14 mouse cellular contexts compared by ENCODE assay signal in the genomic region with DNA sequence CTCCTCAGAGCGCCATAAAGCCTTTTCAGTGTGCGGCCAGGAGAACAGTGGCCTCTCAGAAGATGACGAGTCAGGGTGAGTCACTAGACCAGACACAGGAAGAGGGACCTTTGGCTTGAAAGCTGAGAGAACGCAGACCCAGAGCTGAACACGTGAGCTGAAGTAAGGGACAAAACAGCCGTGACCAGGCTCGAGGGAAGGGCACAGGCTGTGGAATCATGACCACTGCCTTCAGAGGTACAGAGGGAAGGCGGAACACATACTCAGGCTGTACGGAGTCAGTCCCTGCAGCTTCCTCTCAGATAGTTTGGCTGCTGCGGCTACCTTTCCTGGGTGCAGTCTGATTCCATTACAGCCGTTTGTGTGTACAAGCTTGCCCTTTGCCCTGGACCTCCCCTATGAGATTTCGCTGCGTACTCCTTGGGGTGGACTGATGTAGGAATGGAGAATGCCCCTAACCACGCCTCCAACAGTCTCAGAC. TPM values are rescaled to one million over a fixed set of nuclear protein-coding genes. Genes with fewer than 3 reads are reported as not detected.
DNase-seq lines count a peak whose midpoint lies in the region; ATAC-seq lines count a peak whose summit lies in the region.
"Had no signal": no experiment of that assay in that cellular context is flagged by ENCODE, and none has a peak within 500 bp of the region (broad histone marks: within the 10 kb centered on the region; RNA-seq: fewer than 3 reads in every experiment).

No protein-coding gene starts in this region.

- WGBS in heart, embryonic 10.5 days = 56% methylated on average over 14 of the region's 14 CpGs

- H3K36me3 ChIP-seq in heart, embryonic 10.5 days = no peaks in the 10 kb centered on the region
- H3K36me3 ChIP-seq: embryonic facial prominence, embryonic 12.5 days; midbrain, embryonic 13.5 days had no signal

- intact Hi-C loops in heart, postnatal 36 days (cut with DNase I) = no loop called here

- no peak for DNase-seq in heart, embryonic 10.5 days (ENCODE audit: low spot score)
- no peak for DNase-seq in heart, postnatal 36 days
- peak; percentile 92 for DNase-seq in 416B (ENCODE audit: low read depth)
- no peak for DNase-seq in c-Kit-positive CD71-positive TER-119-positive erythroid progenitor cells, embryonic 14.5 days (ENCODE audit: low spot score)
- no peak for DNase-seq in layer of hippocampus, adult 9-11 months
- no peak for DNase-seq in spleen, postnatal 36 days (ENCODE audit: low spot score in 2 of 2)
- DNase-seq: cerebellum, adult 18-20 months; forebrain, postnatal 0 days; lung, embryonic 14.5 days had no signal

- peak overlapping the region; percentile 42 for H3K27ac ChIP-seq in heart, embryonic 10.5 days
- H3K27ac ChIP-seq: embryonic facial prominence, embryonic 12.5 days; hindbrain, embryonic 14.5 days; midbrain, embryonic 13.5 days had no signal

- no peak overlapping the region for H3K4me3 ChIP-seq in heart, embryonic 10.5 days
- H3K4me3 ChIP-seq: embryonic facial prominence, embryonic 12.5 days; midbrain, embryonic 13.5 days had no signal

- H3K9me3 ChIP-seq in heart, embryonic 10.5 days = no peaks in the 10 kb centered on the region; the same call in 1 of the 2 replicates
- H3K9me3 ChIP-seq: embryonic facial prominence, embryonic 12.5 days; midbrain, embryonic 13.5 days had no signal

- H3K4me1 ChIP-seq in heart, embryonic 10.5 days = peaks cover 38% of the 10 kb centered on the region
- H3K4me1 ChIP-seq: embryonic facial prominence, embryonic 12.5 days had no signal

- H3K27me3 ChIP-seq in heart, embryonic 10.5 days (ENCODE audit: insufficient read depth, poor library complexity, severe bottlenecking) = no peaks in the 10 kb centered on the region
- H3K27me3 ChIP-seq: embryonic facial prominence, embryonic 12.5 days; midbrain, embryonic 13.5 days had no signal

- ATAC-seq in granulocyte monocyte progenitor cell, adult 5-6 weeks (replicated peaks; ENCODE audit: poor library complexity, severe bottlenecking) = peak; percentile 12; the same call in 1 of the 2 replicates
- peak; percentile 36; the same call in 1 of the 2 replicates for ATAC-seq in megakaryocyte, adult 5-6 weeks (ENCODE audit: poor library complexity, severe bottlenecking)
- ATAC-seq: forebrain, postnatal 0 days; midbrain, embryonic 13.5 days had no signal

RNA-seq across cellular contexts. Expression of a gene that starts 8.7 kb away (rescaled TPM):
- 318 and 361 TPM in 2 replicates for polyA plus RNA-seq in heart, embryonic 10.5 days (2016; fragmentation: Nextera tagmentation; extraction: Ambion mirVana)
- total RNA-seq in heart, postnatal 36 days (2021) = 10 to 100 TPM; 29.8 to 38.9 TPM
- 276 and 290 TPM in 2 replicates for total RNA-seq in granulocyte monocyte progenitor cell, adult 5-6 weeks (2014; fragmentation: Nextera tagmentation)
- 139 and 228 TPM in 2 replicates for total RNA-seq in granulocyte monocyte progenitor cell, adult 5-6 weeks (2017)
- total RNA-seq in megakaryocyte, adult 5-6 weeks (2015) = 272 and 308 TPM in 2 replicates
- total RNA-seq in megakaryocyte, adult 5-6 weeks (2017) = 132 and 149 TPM in 2 replicates

RNA-seq across cellular contexts. Expression of a gene that starts 17.6 kb away (rescaled TPM):
- 47.6 TPM in 2 replicates for polyA plus RNA-seq in heart, embryonic 10.5 days (2016; fragmentation: Nextera tagmentation; extraction: Ambion mirVana)
- 1 to 10 TPM; 2.4 to 2.5 TPM for total RNA-seq in heart, postnatal 36 days (2021)
- 76.0 and 153 TPM in 2 replicates for total RNA-seq in granulocyte monocyte progenitor cell, adult 5-6 weeks (2014; fragmentation: Nextera tagmentation)
- 38.6 and 38.8 TPM in 2 replicates for total RNA-seq in granulocyte monocyte progenitor cell, adult 5-6 weeks (2017)
- total RNA-seq in megakaryocyte, adult 5-6 weeks (2015) = 41.7 and 41.9 TPM in 2 replicates
- 28.4 and 34.1 TPM in 2 replicates for total RNA-seq in megakaryocyte, adult 5-6 weeks (2017)

RNA-seq across cellular contexts. Expression of a gene that starts 25.8 kb away (rescaled TPM):
- polyA plus RNA-seq in heart, embryonic 10.5 days (2016; fragmentation: Nextera tagmentation; extraction: Ambion mirVana) = 8.1 and 11.9 TPM in 2 replicates
- total RNA-seq in heart, postnatal 36 days (2021) = 1 to 10 TPM; 3.1 to 3.5 TPM
- total RNA-seq in granulocyte monocyte progenitor cell, adult 5-6 weeks (2014; fragmentation: Nextera tagmentation) = 39.0 and 46.3 TPM in 2 replicates
- 36.1 and 46.6 TPM in 2 replicates for total RNA-seq in granulocyte monocyte progenitor cell, adult 5-6 weeks (2017)
- 52.6 and 53.0 TPM in 2 replicates for total RNA-seq in megakaryocyte, adult 5-6 weeks (2015)
- 57.5 and 63.1 TPM in 2 replicates for total RNA-seq in megakaryocyte, adult 5-6 weeks (2017)

RNA-seq across cellular contexts. Expression of a gene that starts 26.0 kb away (rescaled TPM):
- 52.9 and 67.4 TPM in 2 replicates for polyA plus RNA-seq in heart, embryonic 10.5 days (2016; fragmentation: Nextera tagmentation; extraction: Ambion mirVana)
- total RNA-seq in heart, postnatal 36 days (2021) = 10 to 100 TPM; 65.8 to 67.9 TPM
- total RNA-seq in granulocyte monocyte progenitor cell, adult 5-6 weeks (2014; fragmentation: Nextera tagmentation) = 41.0 and 55.7 TPM in 2 replicates
- 16.1 and 21.7 TPM in 2 replicates for total RNA-seq in granulocyte monocyte progenitor cell, adult 5-6 weeks (2017)
- 85.8 and 88.2 TPM in 2 replicates for total RNA-seq in megakaryocyte, adult 5-6 weeks (2015)
- total RNA-seq in megakaryocyte, adult 5-6 weeks (2017) = 33.0 and 37.6 TPM in 2 replicates

RNA-seq across cellular contexts. Expression of a gene that starts 34.3 kb away (rescaled TPM):
- polyA plus RNA-seq in heart, embryonic 10.5 days (2016; fragmentation: Nextera tagmentation; extraction: Ambion mirVana) = 23.7 and 29.3 TPM in 2 replicates
- 10 to 100 TPM; 18.8 to 21.6 TPM for total RNA-seq in heart, postnatal 36 days (2021)
- 19.4 and 67.1 TPM in 2 replicates for total RNA-seq in granulocyte monocyte progenitor cell, adult 5-6 weeks (2014; fragmentation: Nextera tagmentation)
- 15.8 and 22.4 TPM in 2 replicates for total RNA-seq in granulocyte monocyte progenitor cell, adult 5-6 weeks (2017)
- total RNA-seq in megakaryocyte, adult 5-6 weeks (2015) = 27.4 and 34.6 TPM in 2 replicates
- total RNA-seq in megakaryocyte, adult 5-6 weeks (2017) = 30.0 and 35.9 TPM in 2 replicates

Comparison
In these comparisons a context has a peak if more than half of its experiments do, and no peak if none do; other contexts are left out.
1. RNA of a gene that starts 17.6 kb away (total RNA-seq): 38.6 to 153 TPM in granulocyte monocyte progenitor cell, adult 5-6 weeks and 28.4 to 41.9 TPM in megakaryocyte, adult 5-6 weeks; 2.4 to 2.5 TPM in heart, postnatal 36 days; every median in the first group is over 4 times any median in the second.
2. RNA of a gene that starts 25.8 kb away (total RNA-seq): 52.6 to 63.1 TPM in megakaryocyte, adult 5-6 weeks and 36.1 to 46.6 TPM in granulocyte monocyte progenitor cell, adult 5-6 weeks; 3.1 to 3.5 TPM in heart, postnatal 36 days; every median in the first group is over 4 times any median in the second.